Mouse (Mus musculus) cerebellum, postnatal 36 days (tissue): ENCODE measurements around the gene Sp110.
"Not testable (repeated sequence)": the region's sequence is repeated elsewhere in the genome, so short reads cannot be mapped to it uniquely, and the experiment has no call there.

Experiments
- DNase-seq, 2 experiments: peaks; one replicate each; pipeline ENCODE4 v3.0.0; 2021 to 2022; ENCODE audit warnings: mixed read lengths in 2 of 2

The Sp110 gene

GRCm38 (mm10) chr1:85546442-85546841, 52.2 kb downstream of the Sp110 start:
- DNase-seq = not testable (repeated sequence)

DNA sequence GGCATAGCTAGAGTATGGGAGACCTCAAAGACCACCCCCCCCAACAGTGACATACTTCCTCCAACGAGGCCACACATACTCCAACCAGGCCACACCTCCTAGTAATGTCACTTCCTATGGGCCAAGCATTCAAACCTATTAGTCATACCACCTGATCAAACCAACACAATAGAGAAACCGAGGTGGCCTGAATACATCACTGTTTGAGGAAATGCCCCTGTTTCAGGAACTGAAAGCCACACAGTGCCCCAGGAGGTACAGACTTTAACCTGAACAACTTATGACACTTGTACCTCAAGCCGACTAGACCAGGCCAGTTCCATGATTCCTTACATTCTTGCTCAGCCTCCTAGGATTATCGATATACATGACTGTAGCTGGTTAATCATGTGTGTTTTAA, 54.8 kb downstream of the Sp110 start:
- not testable (repeated sequence) for DNase-seq

DNA sequence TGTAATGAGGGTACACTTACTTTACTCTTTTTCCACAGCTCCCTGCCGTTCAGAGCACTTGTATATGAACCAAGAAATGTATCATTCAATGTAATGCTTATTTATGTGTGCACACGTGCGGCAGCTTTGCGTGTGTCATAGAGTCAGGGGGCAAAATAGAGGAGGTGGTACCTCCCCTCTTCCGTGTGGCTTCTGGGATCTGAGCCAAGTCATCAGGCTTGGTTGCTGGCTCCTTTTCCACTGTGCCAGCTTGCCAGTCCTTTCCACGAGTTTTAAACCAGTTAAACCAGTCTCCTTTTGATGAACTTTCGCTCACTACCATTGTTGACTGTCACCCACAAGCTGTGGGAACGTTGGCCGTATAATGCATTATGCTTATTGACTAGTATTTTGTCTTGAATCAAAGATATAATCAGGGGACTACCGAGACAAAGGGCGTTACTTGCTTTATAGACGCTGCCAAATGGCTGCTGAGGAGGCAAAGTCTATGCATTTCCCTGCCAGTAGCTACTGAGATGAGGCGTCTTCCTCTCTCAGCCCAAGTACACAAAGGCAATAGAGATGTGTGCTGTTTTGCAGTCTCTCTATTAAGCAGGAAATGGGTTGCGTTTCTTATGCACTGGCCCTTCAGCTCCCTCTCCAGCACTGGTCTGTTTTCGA, 70.0 kb downstream of the Sp110 start:
- not testable (repeated sequence) for DNase-seq
